Mouse (Mus musculus) ovary, postnatal 10 days (tissue): ENCODE results near the gene Scfd2.

Experiments used
- DNase-seq: peaks from one replicate; pipeline ENCODE4 v3.0.0; 2022; ENCODE audit warnings: low spot score

Gene Scfd2

DNA sequence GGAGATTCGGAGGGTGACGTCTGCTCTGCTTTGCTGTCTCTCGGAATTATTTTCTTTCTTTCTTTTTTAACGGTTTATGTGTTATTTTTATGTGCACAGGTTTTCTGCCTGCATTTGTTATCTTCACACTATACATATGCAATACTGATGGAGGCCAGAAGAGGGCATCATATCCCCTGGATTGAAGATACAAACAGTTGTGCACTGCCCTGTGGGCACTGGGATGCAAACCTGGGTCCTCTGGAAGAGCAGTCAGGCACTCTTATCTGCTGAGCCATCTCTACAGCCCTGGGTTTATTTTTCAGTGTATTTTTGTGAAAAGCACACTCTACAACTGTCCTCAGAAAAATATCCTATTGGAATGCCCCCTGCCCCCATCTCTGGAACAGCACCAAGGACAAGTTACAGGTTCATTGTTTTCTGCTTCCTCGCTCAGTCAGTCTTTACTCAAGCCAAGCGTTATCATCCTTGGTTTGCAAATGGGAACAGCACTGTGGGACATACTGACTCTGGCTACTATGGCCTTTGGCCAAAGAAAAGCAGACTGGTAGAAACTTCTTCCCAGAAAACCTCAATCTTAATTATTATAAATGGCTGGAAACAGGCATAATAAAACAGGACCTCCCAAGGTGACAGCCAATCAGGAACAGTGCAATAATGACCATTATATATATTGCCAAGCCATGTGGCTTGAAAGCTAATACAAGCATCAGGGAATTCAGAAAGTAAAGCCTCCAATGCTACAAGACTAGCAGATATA is 75.9 kb downstream of the Scfd2 start:
- no peak for DNase-seq

- DNase-seq: no peak
These were observed 76.5 kb downstream of the Scfd2 start for GRCm38 (mm10) chr5:74455094-74455493.

GRCm38 (mm10) chr5:74450977-74451376 is 80.6 kb downstream of the Scfd2 start:
- no peak for DNase-seq

DNA sequence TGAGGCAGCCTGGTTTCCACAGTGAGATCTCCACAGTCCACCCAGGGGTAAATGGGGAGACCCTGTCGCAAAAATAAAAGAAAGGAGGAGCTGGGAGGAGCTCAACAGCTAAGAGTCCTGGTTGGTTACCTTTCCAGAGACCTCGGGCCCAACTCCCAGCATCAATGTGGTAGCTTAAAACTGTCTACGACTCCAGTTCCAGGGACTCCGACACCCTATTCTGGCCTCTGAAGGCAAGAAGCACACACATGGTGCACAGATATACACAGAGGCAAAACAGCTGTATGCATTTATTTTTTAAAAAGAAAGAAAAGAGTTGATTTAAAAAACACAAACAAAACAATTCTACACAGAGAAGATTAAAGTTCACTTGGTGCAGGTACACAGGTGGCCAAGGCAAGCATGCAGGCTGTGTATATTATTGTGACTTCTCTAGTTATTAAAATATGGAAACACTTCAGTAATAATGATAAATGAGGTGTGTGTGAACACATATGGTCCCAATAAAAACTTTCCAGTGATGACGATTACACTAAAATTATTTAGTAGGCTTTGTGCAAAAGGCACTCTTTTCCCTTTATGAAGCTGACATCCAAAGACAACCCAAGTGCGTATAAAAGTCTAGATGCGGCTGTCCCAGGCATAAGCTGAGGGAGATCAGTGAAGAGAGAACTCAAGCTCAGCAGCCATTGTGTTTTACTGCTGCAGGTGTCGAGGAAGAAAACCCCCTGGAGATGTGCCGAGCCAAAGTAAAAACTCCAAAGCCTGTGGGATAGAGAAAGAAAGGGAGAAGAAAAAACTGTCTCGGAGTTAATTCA is 83.8 kb downstream of the Scfd2 start:
- no peak for DNase-seq

DNA sequence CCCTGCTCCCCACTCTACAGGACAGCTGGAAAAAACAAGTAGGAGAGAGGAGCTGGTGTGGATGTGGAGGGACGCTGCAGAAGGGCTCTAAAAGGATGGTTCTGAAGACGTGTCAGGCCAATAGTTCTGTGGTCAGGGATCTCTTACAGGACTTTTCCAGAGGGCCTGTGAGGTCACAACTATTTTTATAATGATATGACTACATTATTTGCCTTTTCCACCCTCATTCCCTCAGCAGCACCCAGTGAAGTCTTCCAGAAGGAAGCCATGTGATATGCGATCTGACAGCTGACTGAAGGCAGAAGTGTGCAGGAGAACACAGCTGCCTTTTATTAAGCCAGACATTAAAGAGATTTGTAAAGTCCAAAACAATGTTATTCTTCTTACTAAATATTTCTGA is 85.7 kb downstream of the Scfd2 start:
- DNase-seq: no peak

GRCm38 (mm10) chr5:74438353-74438752 is 93.2 kb downstream of the Scfd2 start:
- no peak for DNase-seq

GRCm38 (mm10) chr5:74433580-74434147 is 97.9 kb downstream of the Scfd2 start:
- peak; percentile 36 for DNase-seq

- DNase-seq: no peak
These were observed 98.5 kb downstream of the Scfd2 start for GRCm38 (mm10) chr5:74432879-74433539.

DNA sequence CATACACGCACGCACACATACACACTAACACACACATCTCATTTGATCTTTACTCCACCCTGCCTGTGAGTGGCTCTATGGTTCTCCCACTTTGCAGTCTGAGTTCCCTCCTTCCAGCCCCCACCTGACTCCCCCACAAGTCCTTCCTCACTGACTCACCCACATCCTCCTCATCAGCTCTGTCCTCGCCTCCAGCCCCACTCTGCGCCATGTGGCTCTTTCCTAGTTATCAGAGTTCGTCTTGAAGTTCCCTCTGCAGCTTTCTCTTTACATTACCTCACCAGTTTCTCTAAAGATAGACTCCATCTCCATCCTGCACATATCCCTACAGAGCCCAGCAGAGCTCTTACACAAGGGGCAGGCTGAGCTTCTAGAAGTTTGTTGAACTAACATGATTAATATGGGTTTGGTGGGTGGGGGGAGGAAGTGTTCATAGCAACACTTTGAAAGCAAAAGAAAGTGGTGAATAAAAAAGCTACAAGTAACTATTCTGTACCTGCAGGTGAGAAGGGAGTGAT is 110.9 kb downstream of the Scfd2 start:
- DNase-seq: no peak

DNA sequence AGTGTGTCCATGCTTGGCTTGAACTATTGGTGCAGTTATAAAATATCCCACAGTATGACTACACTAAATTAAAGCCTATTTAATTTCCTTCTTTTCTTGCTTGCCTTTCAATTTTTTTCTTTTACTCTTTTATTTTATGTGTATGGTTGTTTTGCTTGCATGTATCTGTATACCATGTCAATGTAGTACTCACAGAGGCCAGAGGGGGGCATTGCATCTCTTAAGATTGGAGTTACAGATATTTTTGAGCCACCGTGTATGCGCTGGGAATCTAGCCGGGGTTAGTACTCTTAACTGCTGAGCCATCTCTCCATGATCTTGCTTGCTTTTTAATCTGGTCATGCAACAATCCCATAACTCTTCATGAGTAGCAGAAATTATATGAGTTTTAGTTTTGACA is 119.0 kb downstream of the Scfd2 start:
- DNase-seq: no peak

DNA sequence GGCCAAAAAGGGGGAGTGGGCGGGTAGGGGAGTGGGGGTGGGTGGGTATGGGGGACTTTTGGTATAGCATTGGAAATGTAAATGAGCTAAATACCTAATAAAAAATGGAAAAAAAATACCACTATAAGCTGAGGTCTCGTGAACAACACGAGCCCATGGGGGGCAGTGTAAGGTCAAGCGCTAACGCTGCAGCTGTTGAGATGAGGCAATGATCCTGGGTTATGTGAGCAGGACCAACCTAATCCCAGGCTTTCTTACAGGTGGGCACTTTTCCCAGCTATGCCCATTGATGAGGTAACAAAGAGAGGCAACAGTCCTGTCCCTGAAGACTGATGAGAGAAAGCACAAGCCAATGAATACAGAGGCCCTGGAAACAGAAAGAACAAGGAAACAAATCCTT is 126.7 kb downstream of the Scfd2 start:
- DNase-seq: no peak

DNA sequence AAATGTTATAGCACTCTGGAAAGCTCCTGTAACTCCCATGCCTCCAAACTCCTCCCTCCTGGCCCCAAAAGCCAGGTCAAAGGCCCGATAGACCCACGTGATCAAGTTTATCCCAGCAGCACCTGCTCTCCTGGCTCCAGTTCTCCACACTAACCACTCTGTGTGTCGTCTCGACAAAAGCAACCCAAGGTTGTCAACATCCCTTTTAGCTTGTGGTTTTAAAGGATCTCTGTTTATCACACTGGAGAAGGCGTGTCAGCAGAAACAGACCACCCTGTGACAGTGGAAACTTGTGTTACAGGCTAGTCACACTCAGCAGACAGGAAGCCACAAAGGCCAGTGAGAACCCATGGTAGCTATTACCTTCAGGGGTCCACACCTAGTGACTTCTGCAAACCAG is 127.5 kb downstream of the Scfd2 start:
- no peak for DNase-seq

- no peak for DNase-seq
These were observed 128.9 kb downstream of the Scfd2 start for GRCm38 (mm10) chr5:74402626-74403025.

DNA sequence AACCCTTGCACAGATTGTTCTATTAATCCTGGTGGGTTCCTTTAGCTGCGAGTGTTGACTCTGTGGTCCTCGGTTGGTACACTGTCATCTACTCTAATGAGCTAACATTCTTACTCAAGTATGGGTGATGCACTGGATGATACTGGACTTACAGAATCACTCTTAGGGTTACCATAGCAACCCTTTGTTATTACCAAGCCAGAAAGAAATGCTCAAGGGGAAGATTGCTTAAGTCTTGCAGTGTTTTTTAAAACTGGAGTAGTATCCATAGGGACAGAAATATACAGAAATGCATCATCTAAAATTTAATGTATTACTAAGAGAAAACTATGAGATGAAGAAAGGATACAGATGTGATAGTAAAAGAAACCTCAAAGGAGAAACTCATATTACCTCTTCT is 139.8 kb downstream of the Scfd2 start:
- DNase-seq: no peak

DNA sequence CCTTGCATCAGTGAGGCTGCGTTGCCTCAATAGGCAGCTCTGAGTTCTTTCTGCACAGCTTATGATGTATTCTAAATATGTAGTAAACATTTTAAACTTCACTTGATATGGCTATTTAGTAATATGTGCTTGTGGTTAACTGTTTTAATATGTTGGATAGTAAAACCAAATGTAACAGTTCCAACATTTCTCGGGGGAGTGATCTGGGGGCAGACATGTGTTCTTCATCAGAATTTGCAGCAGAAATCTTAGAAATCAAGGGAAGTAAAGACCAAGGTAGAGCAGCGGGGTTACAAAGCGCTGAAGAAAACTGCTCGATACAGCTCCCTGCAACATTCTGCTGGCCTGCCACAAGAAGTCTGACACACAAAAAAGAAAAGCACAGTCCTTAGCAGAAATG is 140.2 kb downstream of the Scfd2 start:
- DNase-seq: no peak

- no peak for DNase-seq
These were observed 142.7 kb downstream of the Scfd2 start for GRCm38 (mm10) chr5:74388849-74389248.

- DNase-seq: no peak
These were observed 143.5 kb downstream of the Scfd2 start for GRCm38 (mm10) chr5:74388101-74388500.

DNA sequence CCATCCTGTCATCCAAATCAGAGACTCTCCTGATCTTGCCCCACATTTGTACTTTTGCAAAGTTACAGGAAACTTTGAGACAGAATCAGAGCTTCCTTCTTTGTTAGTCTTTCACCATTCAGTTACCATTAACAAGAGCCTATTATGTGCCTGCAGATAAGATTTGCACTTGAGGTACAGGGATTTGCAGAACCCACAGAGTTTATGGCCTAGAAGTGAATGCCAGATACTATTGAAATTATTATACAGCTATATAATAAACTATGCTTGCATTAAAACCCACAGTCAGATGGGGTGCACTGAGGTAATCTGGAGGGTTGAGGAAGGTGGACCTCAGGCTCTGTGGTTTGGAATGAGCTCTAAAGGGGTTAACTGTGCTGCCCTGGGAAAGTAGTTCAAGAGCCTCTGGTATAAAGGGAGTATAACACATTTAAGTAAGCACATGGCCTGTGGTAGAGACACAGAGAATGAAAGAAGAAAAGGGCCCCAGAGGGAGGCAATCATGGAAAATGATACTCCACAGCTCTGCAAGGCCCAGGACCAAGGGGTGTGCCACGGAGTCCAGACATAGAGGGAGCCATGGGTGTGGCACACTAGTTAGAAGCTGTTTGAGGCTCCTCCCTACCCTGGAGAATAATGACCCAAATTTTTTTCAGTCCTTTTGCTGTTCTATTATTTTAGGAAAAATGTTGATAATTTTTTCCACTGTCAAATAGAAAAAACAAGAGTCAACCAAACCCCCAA is 144.2 kb downstream of the Scfd2 start:
- DNase-seq: no peak

DNA sequence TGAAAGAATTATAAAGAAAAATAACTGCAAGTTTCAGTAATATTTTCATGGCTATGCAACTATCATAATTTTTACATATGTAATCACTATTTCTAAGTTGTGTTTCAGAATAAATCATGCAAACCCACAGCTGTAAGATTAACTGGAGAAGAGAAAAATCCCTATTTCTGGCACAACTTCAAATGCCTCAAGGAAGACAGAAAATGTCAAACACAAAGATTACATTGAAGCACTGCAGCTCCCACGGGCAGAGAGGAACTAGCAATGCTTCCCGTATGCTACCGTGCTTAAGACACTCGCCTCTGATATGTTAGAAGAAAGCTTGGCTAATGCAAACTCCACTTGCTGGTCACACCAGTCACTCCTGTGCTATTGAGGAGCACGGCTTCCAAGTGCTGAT is 151.5 kb downstream of the Scfd2 start:
- DNase-seq: no peak

DNA sequence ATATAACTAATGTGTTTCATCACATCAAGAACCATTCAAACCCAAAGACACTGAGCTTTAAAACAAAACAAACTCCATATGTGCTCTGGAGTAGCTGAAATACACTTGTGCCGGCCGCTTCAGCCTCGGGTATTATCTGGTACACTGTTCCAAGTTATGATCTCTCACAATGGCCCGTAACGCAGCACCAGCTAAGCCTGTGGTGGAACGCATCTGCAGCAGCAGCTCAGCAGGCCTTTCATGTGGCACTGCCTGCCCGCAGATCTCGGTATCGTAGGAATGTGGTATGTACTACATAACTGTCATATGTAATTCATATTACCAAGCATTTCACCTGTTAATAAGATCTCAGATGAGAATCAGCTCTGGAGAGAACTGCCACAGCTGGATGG is 164.9 kb downstream of the Scfd2 start:
- no peak for DNase-seq

GRCm38 (mm10) chr5:74365984-74366709 is 165.4 kb downstream of the Scfd2 start:
- DNase-seq: no peak
